Mouse (Mus musculus) intestine, embryonic 15.5 days (tissue): ENCODE results near the gene Olfr1348. TPM values are rescaled to one million over a fixed set of nuclear protein-coding genes. Genes with fewer than 3 reads are reported as not detected.

ENCODE experiments used
- polyA plus RNA-seq: library from polyadenylated mRNA; unstranded; fragments of >200 nt; fragmentation: Nextera tagmentation; extraction: Ambion mirVana; gene quantifications from 2 replicates; pipeline ENCODE4 v1.2.1, GENCODE M21; 2015

Olfr1348 gene
- polyA plus RNA-seq, 1 experiment from 2014 or later: not detected

Other genes starting within 250 kb of the Olfr1348 start
- gene Zfp667, start 222.2 kb downstream of the Olfr1348 start, polyA plus RNA-seq: 5.4 and 6.5 TPM in 2 replicates
- 4.5 and 4.9 TPM in 2 replicates for gene Zfp583, start 177.5 kb downstream of the Olfr1348 start, polyA plus RNA-seq
- 0.85 and 1.3 TPM in 2 replicates for gene Gm3854, start 165.0 kb downstream of the Olfr1348 start, polyA plus RNA-seq
- 2.0 and 2.3 TPM in 2 replicates for gene Zfp78, start 145.5 kb downstream of the Olfr1348 start, polyA plus RNA-seq
- gene Zfp28, start 125.5 kb downstream of the Olfr1348 start, polyA plus RNA-seq: 7.8 and 8.2 TPM in 2 replicates
- 0.15 and 0.20 TPM in 2 replicates for gene Smim17, start 110.0 kb downstream of the Olfr1348 start, polyA plus RNA-seq
- not detected in 2 replicates for gene Gm20715, start 98.5 kb downstream of the Olfr1348 start, polyA plus RNA-seq
- not detected in 2 replicates for gene Olfr1344, start 70.1 kb downstream of the Olfr1348 start, polyA plus RNA-seq
- gene Olfr1336, start 52.6 kb downstream of the Olfr1348 start, polyA plus RNA-seq: not detected in 2 replicates
- gene Olfr1346, start 41.6 kb downstream of the Olfr1348 start, polyA plus RNA-seq: not detected in 2 replicates
- gene Olfr5, start 21.8 kb downstream of the Olfr1348 start, polyA plus RNA-seq: not detected in 2 replicates
- gene Olfr1347, start 9.0 kb downstream of the Olfr1348 start, polyA plus RNA-seq: not detected in 2 replicates
- not detected in 2 replicates for gene Olfr1349, start 14.2 kb upstream of the Olfr1348 start, polyA plus RNA-seq
- not detected in 2 replicates for gene Olfr1350, start 56.1 kb upstream of the Olfr1348 start, polyA plus RNA-seq
- 4.6 and 5.1 TPM in 2 replicates for gene Zim1, start 187.7 kb upstream of the Olfr1348 start, polyA plus RNA-seq
- gene Peg3, start 221.7 kb upstream of the Olfr1348 start, polyA plus RNA-seq: 103 and 113 TPM in 2 replicates
- gene Usp29, start 221.8 kb upstream of the Olfr1348 start, polyA plus RNA-seq: 3.4 and 4.1 TPM in 2 replicates